Mouse (Mus musculus) layer of hippocampus, adult 9-11 months (tissue): ENCODE measurements around the gene Glis2.

Experiments used
- DNase-seq: peaks from one replicate; pipeline ENCODE4 v3.0.0; 2022

The Glis2 gene

GRCm38 (mm10) chr16:4665726-4666125 lies 71.2 kb downstream of the Glis2 start:
- no peak for DNase-seq

GRCm38 (mm10) chr16:4667190-4667808 lies 72.8 kb downstream of the Glis2 start:
- peak; percentile 76 for DNase-seq

GRCm38 (mm10) chr16:4670317-4670716 lies 75.8 kb downstream of the Glis2 start:
- no peak for DNase-seq

GRCm38 (mm10) chr16:4674091-4674490 lies 79.6 kb downstream of the Glis2 start:
- DNase-seq, result no peak
